Mouse (Mus musculus) thymus, adult 2 months (tissue): ENCODE results near the gene Apoc2.

Experiments
- CTCF ChIP-seq: fragments of 200-500 bp; IDR thresholded peaks from 2 replicates; pipeline ENCODE4 v1.5.1; 2012; ENCODE audit warnings: mild to moderate bottlenecking, control low read depth, low read length, moderate library complexity, borderline replicate concordance; ENCODE audit not compliant: control insufficient read depth, poor library complexity, insufficient read depth; ENCODE audit errors: extremely low read depth
- POLR2A ChIP-seq: fragments of 200-500 bp; IDR thresholded peaks from 2 replicates; pipeline ENCODE4 v1.6.1; 2012; ENCODE audit warnings: mild to moderate bottlenecking, low read length, control low read depth, moderate library complexity; ENCODE audit not compliant: control insufficient read depth, poor library complexity, insufficient read depth; ENCODE audit errors: extremely low read depth

GRCm38 (mm10) chr7:19622241-19622640, 55.5 kb downstream of the Apoc2 start:
- no peak for TF ChIP-seq CTCF
- TF ChIP-seq POLR2A: no peak
